Mouse (Mus musculus): ENCODE measurements at regions not wholly inside any gene's neighbourhood (a gene's known extent, or its start where the extent isn't known, plus 50 kb on each side); places are given as distances from the start of the nearest gene placed in this dataset.

GRCm38 (mm10) chr12:71753276-71753675 lies 77.6 kb upstream of the Daam1 start:
- no peak for TF ChIP-seq CTCF (IDR thresholded peaks at IDR 0.05; ENCODE audit: control insufficient read depth, insufficient read depth, insufficient replicate concordance, low read depth, low read length)
- no peak for TF ChIP-seq POLR2A (IDR thresholded peaks at IDR 0.05; ENCODE audit: control insufficient read depth, low read depth, low read length)
